Mouse (Mus musculus) bone marrow, adult 2 months (tissue): ENCODE results near the gene Tmc8.

Source experiments
- CTCF ChIP-seq: fragments of 200-500 bp; IDR thresholded peaks from 2 replicates; pipeline ENCODE4 v1.5.1; 2011; ENCODE audit warnings: low read length, control low read depth; ENCODE audit not compliant: control insufficient read depth, insufficient read depth
- POLR2A ChIP-seq: fragments of 200-500 bp; IDR thresholded peaks from 2 replicates; pipeline ENCODE4 v1.6.1; 2011; ENCODE audit warnings: low read depth, mild to moderate bottlenecking, control low read depth, low read length, borderline replicate concordance; ENCODE audit not compliant: control insufficient read depth

- TF ChIP-seq POLR2A = no peak
- TF ChIP-seq CTCF = no peak
Measured at GRCm38 (mm10) chr11:117838572-117838971, 56.7 kb downstream of the Tmc8 start.
